Mouse (Mus musculus) liver, adult 2 months (tissue): Measurements from ENCODE around the gene Ttll3. TPM values are rescaled to one million over a fixed set of nuclear protein-coding genes. Genes with fewer than 3 reads are reported as not detected.
A peak's percentile ranks its signal among the peaks of the same experiment; 100 is the strongest.

ENCODE experiments used
- DNase-seq: peaks from one replicate; pipeline ENCODE4 v3.0.0-alpha.2; 2011; ENCODE audit warnings: low read depth, low spot score; ENCODE audit errors: extremely low read depth
- H3K27ac ChIP-seq: fragments of 200-500 bp; replicated peaks from 2 replicates; pipeline ENCODE4 v1.5.1; 2012; ENCODE audit warnings: low read depth, mild to moderate bottlenecking, control low read depth, inconsistent platforms, low read length; ENCODE audit not compliant: insufficient read depth
- H3K27me3 ChIP-seq: fragments of 200-500 bp; 2 replicates; pipeline ENCODE4 v1.6.1; 2012; ENCODE audit warnings: mild to moderate bottlenecking, moderate library complexity, low read length, inconsistent platforms; ENCODE audit not compliant: control insufficient read depth, insufficient read depth
- H3K36me3 ChIP-seq: fragments of 200-500 bp; 2 replicates; pipeline ENCODE4 v1.6.1; 2012; ENCODE audit warnings: low read length, inconsistent platforms; ENCODE audit not compliant: control insufficient read depth, insufficient read depth
- H3K4me1 ChIP-seq: fragments of 200-500 bp; 2 replicates; pipeline ENCODE4 v1.6.1; 2011; ENCODE audit warnings: low read length; ENCODE audit not compliant: control insufficient read depth, insufficient read depth
- H3K4me3 ChIP-seq: fragments of 200-500 bp; 2 replicates; pipeline ENCODE4 v1.5.1; 2011; ENCODE audit warnings: low read depth, mild to moderate bottlenecking, control low read depth, low read length, moderate library complexity; ENCODE audit not compliant: insufficient read depth
- H3K79me2 ChIP-seq: fragments of 200-500 bp; 2 replicates; pipeline ENCODE4 v1.6.1; 2012; ENCODE audit warnings: inconsistent platforms, mild to moderate bottlenecking, low read length, moderate library complexity; ENCODE audit not compliant: control insufficient read depth, insufficient read depth
- H3K9ac ChIP-seq: fragments of 200-500 bp; 2 replicates; pipeline ENCODE4 v1.6.1; 2012; ENCODE audit warnings: low read depth, mild to moderate bottlenecking, control low read depth, inconsistent platforms, low read length
- CTCF ChIP-seq: fragments of 200-500 bp; IDR thresholded peaks from 2 replicates; pipeline ENCODE4 v1.5.1; 2011; ENCODE audit warnings: low read depth, low read length, control low read depth
- POLR2A ChIP-seq: fragments of 200-500 bp; IDR thresholded peaks from 2 replicates; pipeline ENCODE4 v1.6.1; 2011; ENCODE audit warnings: low read length, control low read depth; ENCODE audit not compliant: insufficient read depth; ENCODE audit errors: extremely low read depth
- WGBS: fragments of 180-500 bp; shearing (Covaris S2); methylation state at CpG from one replicate; pipeline ENCODE4 v1.1.7; 2018; 5-methylcytosine and 5-hydroxymethylcytosine counted together
- polyA plus RNA-seq: library from polyadenylated mRNA; depleted of rRNA; stranded (reverse); fragments of >200 nt; gene quantifications from 2 replicates; pipeline ENCODE4 v1.2.3, GENCODE M21; 2012
- total RNA-seq: library from RNA; depleted of rRNA; stranded (reverse); fragments of >200 nt; gene quantifications from 2 replicates; pipeline ENCODE4 v1.2.3, GENCODE M21; 2014

Gene Ttll3
- total and polyA plus RNA-seq, 2 experiments = 0.65 to 1.7 TPM

- Histone ChIP-seq H3K36me3 (peaks cover 11% of the 10 kb centered on the region; the same call in 1 of the 2 replicates), H3K27me3 (no peaks in the 10 kb centered on the region), H3K9ac (no peak overlapping the region), H3K79me2 (peaks cover 30% of the 10 kb centered on the region; the same call in 1 of the 2 replicates), H3K4me1 (peaks cover 41% of the 10 kb centered on the region), H3K4me3 (no peak overlapping the region), H3K27ac (peak overlapping the region; percentile 66)
- TF ChIP-seq CTCF (no peak), POLR2A (no peak)
- WGBS = 34% methylated on average over 3 of the region's 3 CpGs
- DNase-seq = peak; percentile 42
Observed at GRCm38 (mm10) chr6:113433661-113434060, 44.6 kb downstream of the Ttll3 start.

- Histone ChIP-seq H3K27me3 (no peaks in the 10 kb centered on the region), H3K36me3 (peaks cover 11% of the 10 kb centered on the region; the same call in 1 of the 2 replicates), H3K79me2 (peaks cover 25% of the 10 kb centered on the region; the same call in 1 of the 2 replicates), H3K4me1 (peaks cover 46% of the 10 kb centered on the region), H3K27ac (peak overlapping the region; percentile 66), H3K4me3 (no peak overlapping the region), H3K9ac (peak overlapping the region; percentile 23; the same call in 1 of the 2 replicates)
- TF ChIP-seq CTCF (no peak), POLR2A (no peak)
- 28% methylated on average over 7 of the region's 7 CpGs for WGBS
- peak; percentile 82 for DNase-seq
Observed at GRCm38 (mm10) chr6:113434691-113435090, 45.6 kb downstream of the Ttll3 start.

- H3K4me1 ChIP-seq = peaks cover 53% of the 10 kb centered on the region
- peak within 1 kb of the TSS; percentile 23; the same call in 1 of the 2 replicates for H3K9ac ChIP-seq
- 76% methylated on average over 9 of the region's 9 CpGs for WGBS
- H3K27ac ChIP-seq = peak within 1 kb of the TSS; percentile 66
- H3K36me3 ChIP-seq = peaks cover 11% of the 10 kb centered on the region; the same call in 1 of the 2 replicates
- peaks cover 25% of the 10 kb centered on the region; the same call in 1 of the 2 replicates for H3K79me2 ChIP-seq
- H3K27me3 ChIP-seq = no peaks in the 10 kb centered on the region
- peak; percentile 37 for DNase-seq
- TF ChIP-seq CTCF = no peak
- TF ChIP-seq POLR2A = no peak
- no peak within 1 kb of the TSS for H3K4me3 ChIP-seq
Observed at GRCm38 (mm10) chr6:113435664-113436205, 46.7 kb downstream of the Ttll3 start, which contains the start of gene Cidec. Gene Cidec (minus strand): TSS chr6:113435760.

- no peak for DNase-seq
- Histone ChIP-seq H3K79me2 (peaks cover 16% of the 10 kb centered on the region; the same call in 1 of the 2 replicates), H3K4me3 (no peak overlapping the region), H3K9ac (no peak overlapping the region), H3K4me1 (peaks cover 46% of the 10 kb centered on the region), H3K36me3 (peaks cover 11% of the 10 kb centered on the region; the same call in 1 of the 2 replicates), H3K27ac (no peak overlapping the region; the same call in 1 of the 2 replicates), H3K27me3 (no peaks in the 10 kb centered on the region)
- TF ChIP-seq CTCF = no peak
- WGBS = 92% methylated on average over 12 of the region's 12 CpGs
Observed at GRCm38 (mm10) chr6:113437135-113437534, 48.1 kb downstream of the Ttll3 start.

- H3K27ac ChIP-seq = peak overlapping the region; percentile 94
- H3K27me3 ChIP-seq = no peaks in the 10 kb centered on the region
- TF ChIP-seq POLR2A (no peak), CTCF (no peak)
- 29% methylated on average over 12 of the region's 12 CpGs for WGBS
- peaks cover 12% of the 10 kb centered on the region for H3K79me2 ChIP-seq
- DNase-seq = peak; percentile 92
- peaks cover 38% of the 10 kb centered on the region for H3K4me1 ChIP-seq
- no peak overlapping the region for H3K4me3 ChIP-seq
- peaks cover 11% of the 10 kb centered on the region; the same call in 1 of the 2 replicates for H3K36me3 ChIP-seq
- H3K9ac ChIP-seq = peak overlapping the region; percentile 42; the same call in 1 of the 2 replicates
Observed at GRCm38 (mm10) chr6:113438721-113439430, 49.8 kb downstream of the Ttll3 start.

GRCm38 (mm10) chr6:113440686-113441085 lies 51.6 kb downstream of the Ttll3 start:
- Histone ChIP-seq H3K4me1 (peaks cover 31% of the 10 kb centered on the region), H3K79me2 (peaks cover 6% of the 10 kb centered on the region), H3K27ac (peak overlapping the region; percentile 7; the same call in 1 of the 2 replicates), H3K9ac (0 out of 2 replicates have a peak overlapping the region, but pooled peaks have one; percentile 24), H3K4me3 (no peak overlapping the region), H3K27me3 (no peaks in the 10 kb centered on the region), H3K36me3 (peaks cover 3% of the 10 kb centered on the region; the same call in 1 of the 2 replicates)
- DNase-seq = peak; percentile 36
- WGBS = 63% methylated on average over 3 of the region's 3 CpGs
- no peak for TF ChIP-seq POLR2A
- TF ChIP-seq CTCF = no peak
